Mouse (Mus musculus) neural tube, embryonic 15.5 days (tissue): ENCODE measurements around the gene Sp6. TPM values are rescaled to one million over a fixed set of nuclear protein-coding genes. Genes with fewer than 3 reads are reported as not detected.
A peak's percentile ranks its signal among the peaks of the same experiment; 100 is the strongest.

Experiments
- ATAC-seq: fragments of 200-750 bp; cut with Nextera tagmentation; 2 replicates; pipeline ENCODE4 v1.8.0; 2017; ENCODE audit warnings: mild to moderate bottlenecking, moderate TSS enrichment, moderate library complexity; ENCODE audit not compliant: low FRiP score
- H3K27ac ChIP-seq: fragments of 300-500 bp; sonication (generic); replicated peaks from 2 replicates; pipeline ENCODE4 v1.5.1; 2015; ENCODE audit warnings: mild to moderate bottlenecking, inconsistent platforms
- H3K27me3 ChIP-seq: fragments of 300-500 bp; sonication (generic); replicated peaks from 2 replicates; pipeline ENCODE4 v1.6.1; 2015; ENCODE audit warnings: inconsistent platforms
- H3K36me3 ChIP-seq: fragments of 300-500 bp; sonication (generic); 2 replicates; pipeline ENCODE4 v1.6.1; 2015; ENCODE audit warnings: inconsistent platforms
- H3K4me1 ChIP-seq: fragments of 300-500 bp; sonication (generic); 2 replicates; pipeline ENCODE4 v1.6.1; 2015; ENCODE audit warnings: inconsistent platforms
- H3K4me2 ChIP-seq: fragments of 300-500 bp; sonication (generic); 2 replicates; pipeline ENCODE4 v1.6.1; 2015; ENCODE audit warnings: inconsistent platforms, mild to moderate bottlenecking, moderate library complexity
- H3K4me3 ChIP-seq: fragments of 300-500 bp; sonication (generic); replicated peaks from 2 replicates; pipeline ENCODE4 v1.5.1; 2015; ENCODE audit warnings: mild to moderate bottlenecking, inconsistent platforms
- H3K9ac ChIP-seq: fragments of 300-500 bp; sonication (generic); replicated peaks from 2 replicates; pipeline ENCODE4 v1.6.1; 2015; ENCODE audit warnings: mild to moderate bottlenecking, inconsistent platforms
- H3K9me3 ChIP-seq: fragments of 300-500 bp; sonication (generic); replicated peaks from 2 replicates; pipeline ENCODE4 v1.6.1; 2016; ENCODE audit warnings: inconsistent platforms
- WGBS: fragments of 180-500 bp; shearing (Covaris S2); methylation state at CpG from one replicate; pipeline ENCODE4 v1.1.7; 2015; ENCODE audit warnings: mixed read lengths; 5-methylcytosine and 5-hydroxymethylcytosine counted together
- polyA plus RNA-seq: library from polyadenylated mRNA; unstranded; fragments of >200 nt; fragmentation: Nextera tagmentation; extraction: Ambion mirVana; gene quantifications from 2 replicates; pipeline ENCODE4 v1.2.1, GENCODE M21; 2015

Sp6 gene
- polyA plus RNA-seq, 1 experiment from 2014 or later, result 0.23 TPM

GRCm38 (mm10) chr11:97029686-97030417, 16.7 kb downstream of the Sp6 start, which contains the start of gene Scrn2:
Scrn2 (plus strand) TSS chr11:97029938.
- Histone ChIP-seq H3K36me3 (no peaks in the 10 kb centered on the region), H3K9ac (peak within 1 kb of the TSS; percentile 79), H3K4me1 (peaks cover 20% of the 10 kb centered on the region), H3K9me3 (no peaks in the 10 kb centered on the region), H3K27ac (peak within 1 kb of the TSS; percentile 85), H3K27me3 (peaks cover 8% of the 10 kb centered on the region; the same call in 1 of the 2 replicates), H3K4me3 (peak within 1 kb of the TSS; percentile 70), H3K4me2 (peak within 1 kb of the TSS; percentile 87)
- ATAC-seq, result peak; percentile 83
- under 1% methylated on average over 25 of the region's 25 CpGs for WGBS

- Histone ChIP-seq H3K27me3 (peaks cover 4% of the 10 kb centered on the region; the same call in 1 of the 2 replicates), H3K9me3 (no peaks in the 10 kb centered on the region), H3K4me2 (peak overlapping the region; percentile 87), H3K4me1 (peaks cover 18% of the 10 kb centered on the region), H3K27ac (peak overlapping the region; percentile 85), H3K4me3 (peak overlapping the region; percentile 70), H3K9ac (peak overlapping the region; percentile 79), H3K36me3 (no peaks in the 10 kb centered on the region)
- 20% methylated on average over 15 of the region's 15 CpGs for WGBS
- ATAC-seq, result no peak
Observed at GRCm38 (mm10) chr11:97030426-97030825, 17.2 kb downstream of the Sp6 start.

GRCm38 (mm10) chr11:97031977-97032376, 18.8 kb downstream of the Sp6 start:
- Histone ChIP-seq H3K4me1 (peaks cover 10% of the 10 kb centered on the region), H3K27ac (no peak overlapping the region), H3K4me3 (no peak overlapping the region), H3K36me3 (no peaks in the 10 kb centered on the region), H3K9ac (no peak overlapping the region), H3K9me3 (no peaks in the 10 kb centered on the region), H3K4me2 (no peak overlapping the region), H3K27me3 (no peaks in the 10 kb centered on the region)
- no peak for ATAC-seq
- 86% methylated on average over 12 of the region's 12 CpGs for WGBS

GRCm38 (mm10) chr11:97032499-97032898, 19.3 kb downstream of the Sp6 start:
- Histone ChIP-seq H3K4me3 (no peak overlapping the region), H3K36me3 (no peaks in the 10 kb centered on the region), H3K4me2 (no peak overlapping the region), H3K27me3 (no peaks in the 10 kb centered on the region), H3K9me3 (no peaks in the 10 kb centered on the region), H3K27ac (no peak overlapping the region), H3K9ac (no peak overlapping the region), H3K4me1 (peaks cover 10% of the 10 kb centered on the region)
- ATAC-seq, result no peak
- WGBS, result 95% methylated on average over 4 of the region's 4 CpGs

- Histone ChIP-seq H3K9ac (no peak overlapping the region), H3K27ac (no peak overlapping the region), H3K36me3 (no peaks in the 10 kb centered on the region), H3K27me3 (no peaks in the 10 kb centered on the region), H3K4me1 (peaks cover 10% of the 10 kb centered on the region), H3K4me2 (no peak overlapping the region), H3K9me3 (no peaks in the 10 kb centered on the region), H3K4me3 (no peak overlapping the region)
- WGBS, result 92% methylated on average over 4 of the region's 4 CpGs
- no peak for ATAC-seq
Observed at GRCm38 (mm10) chr11:97033781-97034180, 20.6 kb downstream of the Sp6 start.

GRCm38 (mm10) chr11:97036141-97036540, 22.9 kb downstream of the Sp6 start:
- Histone ChIP-seq H3K4me1 (peaks cover 5% of the 10 kb centered on the region), H3K27ac (no peak overlapping the region), H3K4me2 (no peak overlapping the region), H3K9ac (no peak overlapping the region), H3K36me3 (no peaks in the 10 kb centered on the region), H3K27me3 (no peaks in the 10 kb centered on the region), H3K9me3 (no peaks in the 10 kb centered on the region), H3K4me3 (no peak overlapping the region)
- WGBS, result 87% methylated on average over 5 of the region's 5 CpGs
- ATAC-seq, result no peak

GRCm38 (mm10) chr11:97038881-97039280, 25.7 kb downstream of the Sp6 start:
- no peaks in the 10 kb centered on the region for H3K27me3 ChIP-seq
- no peaks in the 10 kb centered on the region; the same call in 1 of the 2 replicates for H3K36me3 ChIP-seq
- H3K9ac ChIP-seq, result no peak overlapping the region
- no peak for ATAC-seq
- H3K9me3 ChIP-seq, result no peaks in the 10 kb centered on the region
- WGBS, result 77% methylated on average over 7 of the region's 7 CpGs
- peaks cover 21% of the 10 kb centered on the region for H3K4me1 ChIP-seq
- H3K4me2 ChIP-seq, result no peak overlapping the region
- no peak overlapping the region for H3K4me3 ChIP-seq
- H3K27ac ChIP-seq, result no peak overlapping the region

GRCm38 (mm10) chr11:97040301-97041021, 27.3 kb downstream of the Sp6 start:
- 54% methylated on average over 12 of the region's 12 CpGs for WGBS
- Histone ChIP-seq H3K4me3 (peak overlapping the region; percentile 84), H3K9me3 (no peaks in the 10 kb centered on the region), H3K4me1 (peaks cover 21% of the 10 kb centered on the region), H3K9ac (peak overlapping the region; percentile 47; the same call in 1 of the 2 replicates), H3K27ac (no peak overlapping the region), H3K36me3 (peaks cover 14% of the 10 kb centered on the region), H3K27me3 (no peaks in the 10 kb centered on the region), H3K4me2 (peak overlapping the region; percentile 83)
- no peak for ATAC-seq

GRCm38 (mm10) chr11:97041022-97041899, 28.1 kb downstream of the Sp6 start, which contains the start of the genes Lrrc46 and Mrpl10:
Lrrc46 (minus strand) TSS chr11:97041407.
Mrpl10 (plus strand) TSS chr11:97041560.
- H3K9ac ChIP-seq, result peak within 1 kb of the TSS; percentile 76
- no peaks in the 10 kb centered on the region for H3K9me3 ChIP-seq
- H3K4me3 ChIP-seq, result peak within 1 kb of the TSS; percentile 84
- peak; percentile 89 for ATAC-seq
- peaks cover 19% of the 10 kb centered on the region for H3K36me3 ChIP-seq
- no peaks in the 10 kb centered on the region for H3K27me3 ChIP-seq
- WGBS, result under 1% methylated on average over 48 of the region's 48 CpGs
- peak within 1 kb of the TSS; percentile 84 for H3K27ac ChIP-seq
- H3K4me1 ChIP-seq, result peaks cover 21% of the 10 kb centered on the region
- peak within 1 kb of the TSS; percentile 83 for H3K4me2 ChIP-seq

GRCm38 (mm10) chr11:97044902-97045301, 31.7 kb downstream of the Sp6 start:
- Histone ChIP-seq H3K9me3 (no peaks in the 10 kb centered on the region), H3K4me3 (no peak overlapping the region), H3K36me3 (peaks cover 34% of the 10 kb centered on the region), H3K27ac (no peak overlapping the region), H3K4me2 (no peak overlapping the region), H3K9ac (no peak overlapping the region), H3K27me3 (no peaks in the 10 kb centered on the region), H3K4me1 (peaks cover 21% of the 10 kb centered on the region)
- no peak for ATAC-seq
- WGBS, result 97% methylated on average over 8 of the region's 8 CpGs

- H3K36me3 ChIP-seq, result peaks cover 34% of the 10 kb centered on the region
Observed at GRCm38 (mm10) chr11:97045861-97046260, 32.7 kb downstream of the Sp6 start.

More at GRCm38 (mm10) chr11:97045861-97046260, 32.7 kb downstream of the Sp6 start:
- H3K4me3 ChIP-seq, result no peak overlapping the region
- no peak overlapping the region for H3K9ac ChIP-seq
- H3K27me3 ChIP-seq, result no peaks in the 10 kb centered on the region
- no peak overlapping the region for H3K27ac ChIP-seq
- H3K9me3 ChIP-seq, result no peaks in the 10 kb centered on the region
- peaks cover 24% of the 10 kb centered on the region for H3K4me1 ChIP-seq
- 85% methylated on average over 7 of the region's 7 CpGs for WGBS
- ATAC-seq, result no peak
- H3K4me2 ChIP-seq, result no peak overlapping the region
